Mouse (Mus musculus): ENCODE measurements around the gene Otop2.

The Otop2 gene

DNA sequence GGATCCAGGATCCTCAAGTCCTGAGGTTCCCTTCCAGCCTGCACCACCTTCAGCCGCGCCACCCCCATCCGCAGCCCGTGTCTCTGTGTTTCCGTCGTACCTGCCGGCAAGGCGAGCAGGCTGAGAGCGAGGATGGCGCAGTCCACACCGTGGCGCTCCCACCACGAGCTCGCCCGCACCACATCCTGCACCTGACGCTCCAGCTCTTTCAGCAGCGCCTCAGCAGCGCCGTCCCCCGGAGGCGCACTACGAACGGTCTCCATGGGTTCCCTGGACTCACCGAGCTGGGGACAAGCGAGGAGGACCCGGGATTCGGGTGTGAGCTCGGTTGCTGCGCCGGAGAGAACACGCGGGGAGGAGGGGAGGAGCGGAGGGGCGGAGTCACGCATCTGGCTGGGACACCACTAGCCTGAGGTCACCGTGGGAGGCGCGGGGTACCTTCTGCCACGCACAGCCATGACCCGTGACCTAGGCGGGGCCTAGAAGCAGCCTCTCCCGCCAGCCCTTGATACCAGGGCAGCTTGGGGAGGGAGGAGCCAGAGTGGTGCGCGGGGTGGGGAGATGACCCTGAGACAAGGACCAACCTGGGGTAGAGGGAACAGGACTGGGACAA lies 9.6 kb upstream of the Otop2 start, which contains the start of gene Fads6:
Gene Fads6, minus strand, starts transcription at position 450 of the 613 bp plus-strand sequence.
- peak; percentile 52 to 53 for DNase-seq (ENCODE audit: low spot score in 2 of 2)

DNA sequence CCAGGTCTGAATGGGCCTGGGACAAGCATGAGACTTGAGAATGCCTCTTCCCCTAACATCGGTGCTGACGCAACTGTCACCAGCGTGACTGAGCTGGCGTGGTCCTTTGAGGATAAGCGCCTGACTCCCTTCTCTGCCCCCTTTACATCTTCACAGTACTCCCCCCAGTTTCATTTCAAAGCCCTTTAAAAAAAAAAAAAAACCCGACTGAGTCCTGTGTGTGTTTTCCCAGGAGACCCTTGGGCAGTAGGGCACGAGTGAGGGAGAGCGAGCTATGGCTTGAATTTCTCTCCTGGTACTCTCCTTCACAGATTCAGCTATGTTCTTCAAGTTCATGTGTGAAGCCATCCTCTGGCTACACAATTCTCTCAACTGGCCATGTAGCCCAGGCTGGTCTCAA lies 8.8 kb upstream of the Otop2 start:
- no peak for DNase-seq (ENCODE audit: low spot score in 2 of 2)

DNA sequence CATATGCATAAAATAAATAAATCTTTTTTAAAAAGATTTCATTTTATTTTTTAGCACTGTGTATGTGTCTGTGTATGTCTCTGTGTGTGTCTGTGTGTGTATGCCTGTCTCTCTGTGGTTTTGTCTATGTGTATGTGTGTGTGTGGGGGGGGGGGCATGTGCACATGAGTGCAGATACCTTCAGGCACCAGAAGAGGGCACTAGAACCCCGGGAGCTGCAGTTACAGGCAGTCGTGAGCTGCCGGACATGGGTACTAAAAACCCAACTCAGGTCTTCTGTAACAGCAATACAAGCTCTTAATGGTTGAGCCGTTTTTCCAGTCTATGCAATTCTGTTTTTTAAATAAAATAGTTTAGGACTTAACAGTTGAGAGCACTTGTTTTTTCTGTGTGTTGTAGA lies 6.2 kb upstream of the Otop2 start:
- DNase-seq (ENCODE audit: low spot score in 2 of 2): no peak

DNA sequence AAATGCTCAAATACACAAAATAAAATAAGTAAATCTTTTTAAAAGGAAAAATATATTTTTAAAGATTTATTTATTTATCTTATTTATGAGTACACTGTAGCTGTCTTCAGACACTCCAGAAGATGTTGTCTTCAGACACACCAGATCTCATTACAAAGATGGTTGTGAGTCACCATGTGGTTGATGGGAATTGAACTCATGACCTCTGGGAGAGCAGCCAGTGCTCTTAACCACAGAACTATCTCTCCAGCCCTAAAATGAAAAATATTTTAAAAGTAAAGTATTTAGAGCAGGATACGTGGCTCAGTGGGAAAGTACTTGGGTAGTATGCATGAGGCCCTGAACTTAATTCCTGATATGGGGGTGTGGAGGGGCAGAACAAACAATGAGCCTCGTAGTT lies 5.6 kb upstream of the Otop2 start:
- no peak for DNase-seq (ENCODE audit: low spot score in 2 of 2)

GRCm38 (mm10) chr11:115303167-115303566 lies 3.8 kb upstream of the Otop2 start:
- DNase-seq (ENCODE audit: low spot score in 2 of 2): no peak

DNA sequence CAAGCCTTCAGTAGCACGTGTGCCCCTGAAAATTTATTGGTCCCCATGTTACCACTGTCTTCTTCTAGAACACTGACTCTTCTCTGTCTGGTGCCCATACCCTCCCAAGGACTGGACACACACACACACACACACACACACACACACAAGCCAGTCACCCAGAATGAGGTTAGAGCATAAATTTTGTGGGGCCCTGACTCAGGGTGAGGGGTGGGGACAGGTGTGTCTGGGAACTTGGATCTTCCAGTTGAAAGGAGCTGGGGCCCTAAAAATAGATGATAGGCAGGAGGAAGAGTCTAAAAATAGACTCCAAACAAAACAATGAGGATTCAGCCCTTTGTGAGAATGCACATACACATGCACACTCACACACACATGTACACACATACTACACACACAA lies 1.8 kb downstream of the Otop2 start:
- DNase-seq (ENCODE audit: low spot score in 2 of 2): no peak

DNA sequence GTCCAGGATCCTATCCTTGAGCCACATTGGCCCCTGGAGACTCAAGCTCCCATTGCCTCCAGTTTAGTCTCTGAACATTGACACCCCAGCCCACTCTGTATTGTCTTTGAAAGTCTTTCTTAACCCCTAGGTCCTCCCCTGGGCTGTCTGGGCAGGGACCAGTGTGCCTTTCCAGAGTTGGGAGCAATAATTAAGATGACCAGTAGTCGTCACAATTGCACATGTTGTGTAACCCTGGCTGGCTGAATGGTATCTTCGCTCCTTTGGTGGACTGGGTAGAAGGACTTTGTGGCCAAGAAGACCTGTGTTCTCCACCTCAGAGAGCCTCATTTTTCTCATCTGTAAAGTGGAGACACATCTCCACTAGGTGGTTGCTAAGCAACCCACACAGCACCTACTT lies 7.3 kb downstream of the Otop2 start:
- DNase-seq (ENCODE audit: low spot score in 2 of 2): no peak

- DNase-seq (ENCODE audit: low spot score in 2 of 2): no peak
These were observed 10.2 kb downstream of the Otop2 start for GRCm38 (mm10) chr11:115317204-115317603.

GRCm38 (mm10) chr11:115318245-115319027 lies 11.5 kb downstream of the Otop2 start:
- no peak for DNase-seq (ENCODE audit: low spot score in 2 of 2)

- no peak for DNase-seq (ENCODE audit: low spot score in 2 of 2)
These were observed 12.9 kb downstream of the Otop2 start for GRCm38 (mm10) chr11:115319704-115320383.

- DNase-seq (ENCODE audit: low spot score in 2 of 2): no peak
These were observed 15.1 kb downstream of the Otop2 start, which contains the start of gene Ush1g for GRCm38 (mm10) chr11:115321906-115322693. Gene Ush1g (minus strand): TSS chr11:115322041.

- DNase-seq (ENCODE audit: low spot score in 2 of 2): no peak
These were observed 16.4 kb downstream of the Otop2 start for GRCm38 (mm10) chr11:115323354-115323753.

DNA sequence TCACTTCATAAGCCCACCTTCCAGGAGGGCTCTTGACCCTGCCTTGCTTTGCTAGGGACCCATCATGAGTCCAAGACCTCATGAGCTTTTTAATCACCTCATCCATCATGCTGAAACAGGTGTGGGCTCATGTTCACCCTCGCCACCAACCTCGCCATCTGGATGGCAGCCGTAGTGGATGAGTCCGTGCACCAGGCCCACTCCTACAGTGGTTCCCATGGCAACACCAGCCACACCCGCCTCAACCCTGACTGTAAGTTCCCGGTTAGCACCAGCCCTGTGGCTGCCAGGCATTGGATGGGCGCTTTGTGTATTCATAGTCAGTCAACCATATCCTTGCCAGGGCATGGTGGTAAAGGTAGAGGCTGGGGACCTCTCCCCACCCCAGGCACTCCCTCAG lies 19.8 kb downstream of the Otop2 start:
- DNase-seq (ENCODE audit: low spot score in 2 of 2): no peak

DNA sequence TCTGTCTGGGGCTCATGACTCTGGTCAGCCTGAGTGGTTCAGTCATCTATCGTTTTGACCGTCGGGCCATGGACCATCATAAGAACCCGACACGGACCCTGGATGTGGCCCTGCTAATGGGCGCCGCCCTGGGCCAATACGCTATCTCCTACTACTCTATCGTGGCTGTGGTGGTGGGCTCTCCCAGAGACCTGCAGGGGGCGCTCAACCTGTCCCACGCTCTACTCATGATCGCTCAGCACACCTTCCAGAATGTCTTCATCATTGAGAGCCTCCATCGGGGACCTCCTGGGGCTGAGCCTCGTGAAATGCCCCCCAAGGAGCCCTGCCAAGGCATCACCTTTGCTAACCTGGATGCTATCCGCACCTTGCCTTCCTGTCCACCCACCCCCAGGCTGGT lies 22.4 kb downstream of the Otop2 start:
- DNase-seq (ENCODE audit: low spot score in 2 of 2): no peak

DNA sequence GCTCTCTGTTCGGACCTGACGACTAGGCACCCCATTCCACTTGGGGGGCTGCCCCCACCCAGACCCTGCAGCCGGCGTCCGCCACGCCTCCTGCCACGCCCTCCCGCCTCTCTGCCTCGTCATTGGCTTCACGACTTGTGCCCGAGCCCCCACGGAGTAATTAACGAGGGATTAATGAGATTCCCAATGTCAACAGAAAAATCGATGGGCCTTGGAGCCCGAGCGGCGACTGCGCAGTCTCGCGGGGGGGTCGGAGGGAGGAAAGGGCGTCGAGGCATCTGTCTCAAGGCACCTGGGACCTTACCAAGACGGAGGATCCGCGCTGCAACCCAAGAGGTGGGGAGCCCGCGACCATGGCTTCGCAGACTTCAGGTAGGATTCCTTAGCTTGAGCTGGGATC lies 27.6 kb downstream of the Otop2 start, which contains the start of gene Otop3:
Gene Otop3, plus strand, starts transcription at position 201 of the 400 bp plus-strand sequence.
- DNase-seq (ENCODE audit: low spot score in 2 of 2): no peak

GRCm38 (mm10) chr11:115335223-115335622 lies 28.3 kb downstream of the Otop2 start:
- no peak for DNase-seq (ENCODE audit: low spot score in 2 of 2)

DNA sequence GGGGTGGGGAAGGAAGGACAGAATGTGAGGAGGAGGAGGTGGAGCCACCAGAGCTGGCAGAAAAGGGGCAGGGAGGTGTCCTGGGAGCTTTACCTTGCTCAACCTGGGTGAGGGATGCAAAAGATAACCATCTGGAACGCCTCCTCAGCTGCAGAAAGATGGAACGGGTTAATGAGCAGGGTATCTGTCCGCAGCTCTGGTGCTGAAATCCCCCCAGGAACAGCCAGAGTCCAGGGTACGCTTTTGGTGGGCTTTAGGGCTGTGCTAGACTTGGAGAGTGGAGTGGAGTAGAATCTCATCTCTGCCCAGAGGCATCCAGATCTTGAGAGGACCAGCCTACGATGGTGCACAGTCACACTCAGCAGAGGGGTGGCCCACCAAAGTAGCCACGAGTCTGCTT lies 29.2 kb downstream of the Otop2 start:
- DNase-seq (ENCODE audit: low spot score in 2 of 2): no peak

- DNase-seq (ENCODE audit: low spot score in 2 of 2): no peak
These were observed 30.4 kb downstream of the Otop2 start for GRCm38 (mm10) chr11:115337350-115337749.

DNA sequence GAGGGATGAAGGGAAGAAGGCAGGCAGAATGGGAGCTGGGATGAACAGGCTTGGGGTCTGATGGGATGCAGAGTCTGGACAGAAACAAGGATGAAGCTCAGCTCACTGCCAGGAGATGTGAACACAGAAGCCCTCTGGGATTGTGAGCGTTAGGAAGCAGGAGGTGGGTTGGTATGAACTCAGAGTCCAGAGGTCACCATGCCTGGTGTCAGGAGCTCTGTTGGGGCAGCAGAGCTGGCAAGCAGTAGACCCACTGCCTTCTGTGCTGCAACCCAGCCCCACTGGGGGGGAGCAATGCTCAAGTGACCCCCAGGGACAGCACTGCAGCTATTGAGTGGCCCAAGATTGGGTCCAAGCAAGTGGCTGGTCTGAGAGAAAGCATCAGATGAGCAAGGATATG lies 30.9 kb downstream of the Otop2 start:
- DNase-seq (ENCODE audit: low spot score in 2 of 2): no peak

GRCm38 (mm10) chr11:115341246-115341645 lies 34.3 kb downstream of the Otop2 start:
- DNase-seq (ENCODE audit: low spot score in 2 of 2): no peak

DNA sequence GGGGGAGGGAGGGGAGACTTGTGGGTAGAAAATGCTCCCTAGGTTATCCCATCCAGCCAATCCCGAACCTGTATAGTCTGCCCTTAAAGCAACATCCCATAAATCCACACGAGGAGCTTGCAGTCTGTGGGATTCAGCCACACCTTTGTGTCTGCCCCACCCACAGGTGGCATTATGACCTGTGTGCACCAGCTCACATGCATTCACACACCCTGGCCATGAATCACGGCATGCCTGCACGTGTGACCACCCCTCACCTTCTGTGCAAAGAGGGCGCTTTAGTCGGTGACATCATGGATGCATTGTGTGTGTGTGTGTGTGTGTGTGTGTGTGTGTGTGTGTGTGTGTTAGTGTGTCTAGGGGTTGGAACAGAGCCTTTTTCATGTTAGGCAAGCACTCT lies 34.9 kb downstream of the Otop2 start:
- DNase-seq (ENCODE audit: low spot score in 2 of 2): no peak

GRCm38 (mm10) chr11:115344967-115345366 lies 38.0 kb downstream of the Otop2 start:
- no peak for DNase-seq (ENCODE audit: low spot score in 2 of 2)
